Mouse (Mus musculus): Measurements from ENCODE around the gene Pkn2.

Gene Pkn2

DNA sequence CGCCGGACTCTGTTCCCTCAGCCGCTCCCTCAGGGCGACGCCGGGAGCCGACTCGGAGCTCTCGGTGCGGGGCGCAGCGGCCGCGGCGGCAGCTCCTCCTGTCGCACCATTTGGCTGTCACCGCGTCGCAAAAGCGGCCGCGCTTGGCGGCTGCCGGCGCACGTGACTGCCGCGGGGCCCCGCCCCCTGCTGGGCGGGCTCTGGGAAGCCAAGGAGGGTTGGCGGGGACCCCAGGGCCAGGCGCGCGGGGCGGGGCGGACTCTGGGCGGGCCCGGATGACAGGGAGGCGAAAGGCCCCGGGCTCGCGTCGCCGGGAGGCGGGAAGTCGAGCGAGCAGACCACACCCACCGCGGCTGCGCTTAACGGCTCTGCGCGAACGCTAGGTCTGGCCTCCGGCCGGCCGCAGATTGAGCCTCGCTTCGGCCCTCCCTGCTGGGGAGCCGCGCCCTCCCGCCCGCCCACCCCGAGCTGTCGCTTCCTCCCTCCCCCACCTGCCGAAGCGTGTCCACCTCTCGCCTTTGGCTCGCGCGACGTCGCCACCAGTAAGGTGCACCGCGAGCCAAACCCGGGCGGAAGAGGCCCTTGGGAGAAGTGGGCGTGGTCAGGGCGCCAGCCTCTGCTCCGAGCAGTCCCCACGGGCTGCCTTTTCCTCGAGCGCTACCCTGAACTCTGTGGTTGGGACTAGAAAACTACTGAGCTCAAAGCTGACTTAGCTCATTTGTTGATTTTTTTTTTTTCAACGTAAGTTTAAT is at the start of gene Pkn2:
Gene Pkn2, minus strand, starts transcription at position 133 of the 752 bp plus-strand sequence.
- TF ChIP-seq GATA4 (IDR thresholded peaks at IDR 0.05; ENCODE audit: insufficient replicate concordance, low read length), result peak; percentile 15; the same call in 1 of the 2 replicates

DNA sequence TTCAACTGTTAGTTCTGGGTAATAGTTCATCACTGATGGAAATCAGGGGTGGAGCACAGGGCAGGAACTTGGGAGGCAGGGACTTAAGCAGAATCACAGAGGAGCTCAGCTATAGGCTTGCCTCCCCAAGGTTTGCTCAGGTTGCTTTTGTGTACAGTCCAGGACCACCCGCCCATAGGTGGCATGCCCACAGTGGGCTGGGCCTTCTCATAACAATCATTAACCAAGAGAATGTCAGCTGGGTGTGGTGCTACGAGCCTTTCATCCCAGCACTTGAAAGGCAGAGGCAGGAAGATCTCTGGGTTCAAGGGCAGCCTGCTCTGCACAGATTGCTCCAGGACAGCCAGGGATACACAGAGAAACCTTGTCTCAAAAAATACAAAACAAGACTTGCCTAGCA is 48.1 kb upstream of the Pkn2 start:
- TF ChIP-seq GATA4 (IDR thresholded peaks at IDR 0.05; ENCODE audit: insufficient replicate concordance, low read length), result no peak

DNA sequence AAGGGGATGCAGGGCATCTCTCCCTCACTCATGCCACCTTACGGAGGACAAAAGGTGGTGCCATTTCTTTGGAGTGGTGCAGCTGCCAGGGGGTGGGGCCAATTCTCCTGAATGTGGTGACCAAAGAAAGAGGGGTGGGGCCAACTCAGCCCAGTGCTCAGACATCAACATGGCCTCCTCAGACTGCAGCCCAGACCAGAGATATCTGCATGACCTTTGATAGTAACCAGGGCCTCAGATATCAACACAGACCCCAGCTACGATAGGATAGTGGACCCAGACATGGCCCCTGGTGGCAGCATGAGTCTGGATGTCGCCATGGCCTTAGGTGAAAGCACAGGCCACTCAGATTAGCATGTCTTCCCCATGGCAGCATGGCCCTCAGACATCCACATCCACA is 45.5 kb upstream of the Pkn2 start:
- TF ChIP-seq GATA4 (IDR thresholded peaks at IDR 0.05; ENCODE audit: insufficient replicate concordance, low read length), result no peak

DNA sequence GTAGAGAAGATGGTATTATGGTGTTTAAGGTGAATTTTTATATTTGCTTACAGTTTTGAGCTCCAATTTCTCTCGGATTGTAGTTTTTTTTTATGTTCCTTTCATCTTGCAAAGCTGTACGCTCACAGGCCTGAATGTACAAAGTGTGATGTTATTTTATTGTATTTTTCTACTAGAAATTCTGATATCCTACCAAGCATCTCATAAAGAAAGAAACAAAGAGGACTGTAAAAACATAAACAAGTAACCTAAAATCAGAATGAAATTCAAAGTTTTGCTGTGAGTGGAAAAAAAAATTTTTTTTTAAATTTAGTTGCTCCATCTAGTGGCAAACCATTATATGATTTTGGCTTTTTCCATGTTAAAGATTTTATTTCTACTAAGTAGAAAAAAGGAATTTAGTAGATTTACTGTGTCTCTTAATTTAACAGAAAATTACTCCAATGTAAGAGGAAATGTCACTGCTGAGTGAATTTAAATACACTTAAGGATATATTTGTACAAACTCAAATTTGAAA is 43.1 kb upstream of the Pkn2 start:
- TF ChIP-seq GATA4 (IDR thresholded peaks at IDR 0.05; ENCODE audit: insufficient replicate concordance, low read length), result no peak

DNA sequence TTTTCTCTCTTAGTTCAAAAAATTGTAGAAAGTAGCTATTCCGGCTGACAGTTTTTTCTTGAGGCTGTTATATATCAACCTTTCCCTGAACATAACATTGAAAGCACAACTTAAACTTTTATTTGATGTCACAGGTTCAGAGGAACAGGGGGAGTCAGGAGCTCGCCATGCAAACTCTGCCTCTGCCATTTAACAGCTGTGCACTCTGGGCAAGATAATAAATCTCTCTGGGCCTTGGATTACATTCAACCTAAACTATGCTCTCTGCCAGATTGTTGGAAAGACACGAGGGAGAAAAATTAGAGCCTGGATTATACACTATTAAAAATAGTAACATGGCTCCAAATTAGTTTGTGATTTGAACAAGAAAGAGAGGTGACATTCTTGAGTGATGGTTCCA is 37.3 kb upstream of the Pkn2 start:
- no peak for TF ChIP-seq GATA4 (IDR thresholded peaks at IDR 0.05; ENCODE audit: insufficient replicate concordance, low read length)

DNA sequence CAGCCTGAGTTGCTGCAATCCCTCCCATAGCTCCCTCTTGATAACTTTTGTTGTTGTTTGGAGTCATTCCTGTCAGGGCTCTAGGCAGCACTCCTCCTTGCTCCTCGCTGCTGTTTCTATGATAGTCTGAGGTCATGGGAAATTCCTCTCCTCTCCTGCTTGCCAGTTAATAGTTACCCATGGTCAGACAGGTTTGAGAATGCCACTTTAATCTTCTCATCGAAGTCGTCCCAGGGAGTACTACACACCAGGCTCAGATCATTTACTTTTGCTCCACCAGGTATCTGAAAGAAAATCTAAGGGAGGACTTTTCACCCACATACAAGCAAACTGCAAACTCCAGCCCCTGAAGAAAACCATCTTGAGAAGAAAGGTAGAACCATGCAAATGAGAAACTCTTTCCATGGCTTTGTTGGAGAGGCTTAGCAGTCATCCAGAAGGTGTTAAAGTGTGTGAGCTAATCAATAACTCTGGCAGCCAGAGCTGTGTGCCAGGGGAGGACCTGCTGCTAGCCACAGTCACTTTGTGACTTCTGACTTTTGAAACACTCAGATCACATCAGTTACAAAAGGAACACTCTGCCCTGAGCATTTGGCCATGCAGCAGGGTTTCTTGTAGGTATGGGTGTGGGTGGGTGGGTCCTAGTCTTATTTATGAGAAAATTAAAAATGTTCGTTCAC is 36.1 kb upstream of the Pkn2 start:
- no peak for TF ChIP-seq GATA4 (IDR thresholded peaks at IDR 0.05; ENCODE audit: insufficient replicate concordance, low read length)

DNA sequence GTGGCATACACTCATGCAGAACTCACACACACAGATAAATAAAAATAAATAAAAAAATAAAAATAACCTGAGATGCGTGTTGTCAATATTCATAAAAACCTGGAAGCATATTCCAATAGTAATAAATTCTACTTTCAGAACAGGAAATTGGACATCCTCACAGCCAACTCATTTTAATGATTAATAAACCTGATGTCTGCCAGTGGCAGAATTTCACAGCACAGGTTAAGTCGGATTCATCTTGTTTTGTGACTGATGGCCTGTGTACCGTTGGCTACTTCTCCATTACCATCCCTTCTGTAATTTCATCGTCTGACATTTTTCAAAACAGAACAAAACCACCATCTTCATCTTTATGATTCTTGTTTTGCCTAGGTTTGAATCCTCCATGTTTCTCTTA is 35.4 kb upstream of the Pkn2 start:
- no peak for TF ChIP-seq GATA4 (IDR thresholded peaks at IDR 0.05; ENCODE audit: insufficient replicate concordance, low read length)

DNA sequence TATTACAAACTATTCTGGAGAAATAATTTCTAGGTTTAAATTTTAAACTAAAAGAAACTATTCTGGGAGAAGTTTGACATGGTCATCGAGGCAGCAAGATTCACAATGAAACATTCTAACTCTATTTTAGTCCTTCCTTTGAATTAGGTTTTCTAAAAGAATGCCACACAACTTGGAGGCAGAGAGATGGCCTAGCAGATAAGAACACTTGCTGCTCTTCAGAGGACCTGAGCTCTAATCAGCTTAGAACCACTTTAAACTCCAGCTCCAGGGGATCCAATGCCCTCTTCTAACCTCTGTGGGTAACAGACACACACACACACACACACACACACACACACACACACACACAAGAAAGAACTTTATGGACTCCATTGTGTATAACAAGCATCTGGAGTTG is 31.5 kb upstream of the Pkn2 start:
- no peak for TF ChIP-seq GATA4 (IDR thresholded peaks at IDR 0.05; ENCODE audit: insufficient replicate concordance, low read length)

DNA sequence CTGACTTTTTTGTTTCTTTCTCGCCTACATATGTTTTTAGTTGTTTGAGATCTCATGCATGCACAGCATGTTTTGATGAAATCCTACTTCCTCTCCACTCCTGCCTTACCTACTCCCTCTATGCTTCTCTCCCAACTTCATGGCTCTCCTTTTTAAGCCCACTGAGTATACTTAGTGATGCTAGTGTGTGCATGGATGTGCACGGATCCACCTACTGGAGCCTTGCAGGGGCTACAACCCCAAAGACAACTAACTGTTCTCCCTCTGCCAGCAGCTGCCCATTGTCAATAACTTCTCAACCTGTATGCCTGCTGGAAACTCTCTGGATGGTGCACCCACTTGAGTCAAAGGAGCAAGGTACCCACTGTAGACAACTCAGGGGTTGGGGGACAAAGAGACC is 17.9 kb upstream of the Pkn2 start:
- TF ChIP-seq GATA4 (IDR thresholded peaks at IDR 0.05; ENCODE audit: insufficient replicate concordance, low read length), result no peak

DNA sequence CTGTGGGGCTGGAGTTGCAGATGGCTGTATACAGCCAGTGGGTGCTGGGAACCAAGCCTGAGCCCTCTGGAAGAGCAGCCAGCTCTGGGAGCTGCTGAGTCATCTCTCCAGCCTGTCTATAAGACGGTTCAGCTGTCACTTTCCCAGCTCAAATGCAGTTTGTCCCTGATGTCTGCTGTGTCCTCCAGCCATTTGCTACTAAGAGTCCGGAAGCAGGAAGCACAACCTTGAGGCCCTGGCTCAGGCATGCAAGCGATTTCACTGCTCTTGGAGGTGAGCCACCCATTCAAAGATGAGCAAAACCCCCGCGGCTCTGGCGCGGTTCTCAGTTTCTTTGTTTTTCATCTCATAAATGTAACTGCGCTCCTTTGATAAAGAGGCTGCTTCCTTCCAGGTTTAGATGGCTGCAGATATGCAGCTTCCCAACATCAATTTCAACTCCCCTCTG is 17.2 kb upstream of the Pkn2 start:
- no peak for TF ChIP-seq GATA4 (IDR thresholded peaks at IDR 0.05; ENCODE audit: insufficient replicate concordance, low read length)

DNA sequence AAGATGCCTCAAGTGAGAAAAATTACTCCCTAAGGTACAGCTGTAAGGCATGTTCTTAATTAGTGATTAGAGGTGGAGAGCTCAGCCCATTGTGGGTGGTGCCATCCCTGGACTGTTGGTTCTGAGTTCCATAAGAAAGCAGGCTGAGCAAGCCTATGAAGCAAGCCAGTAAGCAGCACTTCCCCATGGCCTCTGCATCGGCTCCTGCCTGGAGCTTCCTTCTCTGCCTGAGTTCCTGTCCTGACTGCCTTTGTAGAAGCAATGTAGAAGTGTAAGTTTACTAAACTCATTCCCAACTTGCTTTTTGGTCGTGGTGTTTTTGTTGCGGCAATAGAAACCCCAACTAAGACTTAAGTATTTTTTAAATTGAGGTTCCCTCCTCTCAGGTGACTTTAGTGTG is 8.6 kb upstream of the Pkn2 start:
- TF ChIP-seq GATA4 (IDR thresholded peaks at IDR 0.05; ENCODE audit: insufficient replicate concordance, low read length), result no peak

DNA sequence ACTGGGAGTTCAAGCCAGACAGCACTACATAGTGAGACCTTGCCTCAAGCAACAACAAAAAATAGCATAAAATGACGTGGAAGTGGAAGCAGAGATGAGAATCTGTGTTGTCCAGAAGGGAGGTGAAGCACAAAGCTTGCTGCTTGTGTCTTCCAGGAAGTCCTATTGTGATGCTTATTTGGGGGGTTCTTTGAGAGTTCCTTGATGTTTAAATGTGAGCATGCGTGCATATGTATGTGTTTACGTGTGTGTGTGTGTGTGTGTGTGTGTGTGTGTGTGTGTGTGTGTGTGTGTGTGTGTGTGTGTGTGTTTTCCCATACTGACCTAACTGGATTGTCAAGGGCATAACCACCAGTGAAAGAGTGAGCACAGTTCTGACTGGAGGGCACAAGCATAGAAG is 5.2 kb upstream of the Pkn2 start:
- TF ChIP-seq GATA4 (IDR thresholded peaks at IDR 0.05; ENCODE audit: insufficient replicate concordance, low read length), result no peak

DNA sequence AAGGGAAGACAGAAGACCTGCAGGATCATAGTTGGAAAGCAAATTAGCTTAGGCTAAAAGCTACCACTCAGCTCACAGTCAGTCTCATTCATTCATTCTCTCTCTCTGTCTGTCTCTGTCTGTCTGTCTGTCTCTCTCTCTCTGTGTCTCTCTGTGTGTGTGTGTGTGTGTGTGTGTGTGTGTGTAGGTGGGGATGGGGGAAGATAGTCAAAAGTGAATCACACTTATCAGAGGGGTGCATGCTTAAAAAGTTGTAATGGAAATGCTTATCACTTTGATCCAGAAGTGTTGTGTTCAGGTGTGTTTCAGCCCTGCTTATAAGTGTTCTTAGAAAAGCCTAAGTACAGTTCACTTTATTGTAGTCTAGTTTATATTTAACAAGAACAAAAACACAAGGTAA is 2.8 kb upstream of the Pkn2 start:
- TF ChIP-seq GATA4 (IDR thresholded peaks at IDR 0.05; ENCODE audit: insufficient replicate concordance, low read length), result no peak

DNA sequence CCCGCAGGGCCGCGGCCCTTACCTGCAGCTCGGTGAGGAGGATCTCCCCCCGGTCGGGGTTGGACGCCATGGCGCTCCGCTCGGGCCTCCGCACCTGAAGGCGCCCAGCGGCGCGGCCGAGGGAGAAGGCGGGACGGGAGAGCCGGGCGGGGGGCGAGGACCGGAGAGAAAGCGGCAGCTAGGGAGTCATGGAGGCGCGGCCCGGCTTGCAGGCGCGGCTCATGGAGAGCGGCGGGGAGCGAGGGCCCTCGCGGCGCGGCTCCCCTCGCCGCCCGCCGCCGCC is 274 bp downstream of the Pkn2 start:
- no peak for TF ChIP-seq GATA4 (IDR thresholded peaks at IDR 0.05; ENCODE audit: insufficient replicate concordance, low read length)

DNA sequence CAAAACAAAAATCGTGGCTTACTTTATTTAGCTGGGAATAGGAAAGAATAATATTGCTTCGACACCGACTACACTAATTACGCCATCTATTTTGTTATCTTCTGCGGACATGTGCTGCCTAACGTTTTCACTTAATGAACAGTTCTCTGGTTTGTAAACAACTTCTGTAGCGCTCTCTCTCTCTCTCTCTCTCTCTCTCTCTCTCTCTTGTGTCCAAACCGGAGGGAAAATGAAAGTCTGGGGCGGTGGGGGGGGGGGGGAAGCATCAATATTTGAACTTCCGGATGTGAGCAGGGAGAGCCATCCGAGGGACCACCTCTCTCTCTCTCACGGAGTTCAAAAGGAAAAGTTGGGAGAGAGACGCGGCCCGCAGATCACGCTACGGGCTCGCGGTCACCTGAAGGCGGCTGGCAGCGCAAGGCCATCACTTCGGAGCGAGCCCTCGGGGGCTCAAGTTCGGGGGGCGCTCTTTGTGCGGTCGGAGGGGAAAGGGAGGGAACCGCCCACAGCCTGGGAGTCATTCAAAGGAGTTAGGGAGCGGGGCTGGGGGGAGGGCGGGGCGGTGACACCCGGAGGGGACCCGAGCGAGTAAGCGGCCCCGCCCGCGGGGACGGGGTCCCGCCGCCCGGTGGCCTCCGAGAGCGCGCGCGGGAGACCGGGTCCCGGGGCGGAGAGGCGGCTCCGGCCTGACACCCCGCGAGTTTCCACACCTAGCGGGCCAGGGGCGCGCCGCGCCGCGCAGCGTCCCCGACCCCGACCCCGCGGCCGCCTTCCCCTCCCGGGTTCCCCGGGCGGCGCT is 815 bp downstream of the Pkn2 start:
- TF ChIP-seq GATA4 (IDR thresholded peaks at IDR 0.05; ENCODE audit: insufficient replicate concordance, low read length), result peak; percentile 74; the same call in 1 of the 2 replicates

DNA sequence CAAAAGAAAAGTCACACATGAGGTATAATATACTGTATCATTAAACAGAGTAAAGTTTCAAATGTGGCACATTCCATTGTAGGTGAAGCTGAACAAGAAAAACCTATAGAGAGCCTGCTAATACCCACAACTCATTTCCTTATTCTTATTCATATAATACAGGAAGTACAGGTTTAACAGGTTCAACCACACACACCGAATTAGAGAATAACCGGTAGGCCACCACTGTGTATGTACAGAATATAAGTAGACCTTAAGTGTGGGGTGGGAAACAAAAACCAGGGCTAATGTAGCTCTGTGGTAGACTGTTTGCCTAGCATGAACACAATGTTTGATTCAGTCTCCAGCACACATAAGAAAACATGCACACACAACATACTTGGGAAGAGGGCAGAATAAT is 18.6 kb downstream of the Pkn2 start:
- no peak for TF ChIP-seq GATA4 (IDR thresholded peaks at IDR 0.05; ENCODE audit: insufficient replicate concordance, low read length)
